Mouse (Mus musculus) stomach, postnatal 0 days (tissue): ENCODE measurements around the gene Fam118a.

ENCODE experiments used
- CTCF ChIP-seq: IDR thresholded peaks from 2 replicates; pipeline ENCODE4 v1.5.1; 2016; ENCODE audit warnings: antibody characterized with exemption, low read depth, mild to moderate bottlenecking, moderate library complexity
- EP300 ChIP-seq: optimal IDR thresholded peaks from 2 replicates; pipeline ENCODE3; 2016; ENCODE audit warnings: antibody characterized with exemption

GRCm38 (mm10) chr15:84999911-85000310, 28.8 kb upstream of the Fam118a start:
- TF ChIP-seq CTCF (no peak), EP300 (no peak)
